ENCODE assay signal across 8 mouse cellular contexts in the genomic region with DNA sequence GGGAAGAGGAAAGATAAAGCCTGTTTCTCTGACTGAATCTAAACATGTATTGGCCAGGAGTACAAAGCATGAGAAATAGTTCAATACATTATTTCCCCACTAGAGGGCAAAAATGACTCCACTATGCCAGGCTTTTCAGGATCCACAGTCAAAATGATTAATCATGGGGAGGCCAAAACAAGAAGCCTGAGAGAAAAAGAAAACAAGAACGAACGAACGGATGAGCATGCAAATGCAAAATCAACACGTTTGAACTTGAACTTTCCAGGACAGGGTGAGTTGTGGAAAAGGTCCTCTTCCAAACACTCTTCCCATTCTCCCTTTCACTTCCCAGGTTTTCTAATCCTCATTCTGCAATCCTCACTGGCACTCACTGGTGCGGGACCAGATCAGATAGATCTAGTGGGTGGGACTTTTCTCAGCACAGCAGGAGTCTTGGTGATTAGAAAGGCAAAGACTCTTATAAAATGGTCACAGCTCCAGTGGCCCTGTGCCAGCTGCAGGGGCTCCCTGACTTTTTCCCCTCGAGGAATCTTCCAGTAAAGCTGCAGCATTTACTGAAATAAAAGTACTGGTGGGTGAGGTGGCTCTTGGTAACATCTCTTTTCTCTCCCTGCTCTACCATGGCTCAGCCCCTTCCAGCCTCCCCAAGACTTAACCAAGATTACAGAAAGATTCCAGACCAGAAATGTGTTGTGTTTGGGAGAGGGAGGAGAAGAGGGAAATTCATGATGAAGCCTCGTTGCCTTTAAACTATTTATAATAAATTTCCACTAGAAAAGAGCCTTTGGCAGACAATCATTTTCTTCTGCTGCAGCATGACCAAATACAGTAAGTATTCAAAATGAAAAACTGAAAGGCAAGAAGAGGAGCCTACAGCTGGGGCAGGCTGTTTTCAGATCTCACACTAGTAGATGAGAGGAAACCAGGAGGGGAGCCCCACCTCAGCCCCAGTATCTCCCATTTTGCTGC.
DNase-seq lines count a peak whose midpoint lies in the region; ATAC-seq and TF ChIP-seq lines count a peak whose summit lies in the region.

No protein-coding gene starts in this region.

- no peak for TF ChIP-seq POLR2A in kidney, adult 2 months (IDR thresholded peaks at IDR 0.05; ENCODE audit: low read depth, low read length)

- no peaks in the 10 kb centered on the region for H3K27me3 ChIP-seq in kidney, adult 2 months (replicated peaks; ENCODE audit: control insufficient read depth, insufficient read depth, low read length)

- DNase-seq in adipocyte (ENCODE audit: low spot score), result peak; percentile 85
- peak; percentile 79 for DNase-seq in embryo, embryonic 11 days
- DNase-seq in heart, adult 9 months (ENCODE audit: low spot score in 2 of 2), result peak; percentile 51
- DNase-seq in kidney, adult 2 months, result peak; percentile 65
- peak; percentile 74 for DNase-seq in lung, postnatal 10 days
- DNase-seq in retina, postnatal 1 day, result peak; percentile 70
- DNase-seq in thymus, postnatal 14 days, result no peak

- peak overlapping the region; percentile 52; the same call in 1 of the 2 replicates for H3K27ac ChIP-seq in kidney, adult 2 months (ENCODE audit: insufficient read depth, low read depth, low read length)

- H3K4me1 ChIP-seq in kidney, adult 2 months (ENCODE audit: control insufficient read depth, insufficient read depth, low read length), result no peaks in the 10 kb centered on the region

- H3K36me3 ChIP-seq in kidney, adult 2 months (ENCODE audit: control insufficient read depth, insufficient read depth, low read length), result no peaks in the 10 kb centered on the region

- peak; percentile 58 for ATAC-seq in CD4-positive, CD25-positive, alpha-beta regulatory T cell, adult 4 months

- 14% methylated on average over 7 of the region's 7 CpGs for WGBS in kidney, adult 2 months

- H3K4me3 ChIP-seq in kidney, adult 2 months (ENCODE audit: insufficient read depth, low read depth, low read length), result no peak overlapping the region; the same call in 1 of the 2 replicates

- no peak for TF ChIP-seq CTCF in kidney, adult 2 months (conservative IDR thresholded peaks at IDR 0.05; ENCODE audit: insufficient read depth, insufficient read length, low read depth, low read length)
